Mouse (Mus musculus) B cell, adult (primary cell): ENCODE data around the gene Cacng5. TPM values are rescaled to one million over a fixed set of nuclear protein-coding genes. Genes with fewer than 3 reads are reported as not detected.

Experiments
- total RNA-seq: library from RNA; stranded (reverse); gene quantifications from 4 replicates; pipeline ENCODE4 v1.2.4, GENCODE M21; 2023; ENCODE audit not compliant: inconsistent age

The Cacng5 gene
- not detected in 4 replicates for total RNA-seq

GRCm38 (mm10) chr11:107914634-107915226 lies at the start of gene Cacng5:
TSS of gene Cacng5 (minus strand) at chr11:107915055.

Other genes starting within 250 kb of the Cacng5 start
- gene Cacng1, start 198.5 kb downstream of the Cacng5 start, total RNA-seq, result not detected in 4 replicates
- gene Cacng4, start 120.5 kb downstream of the Cacng5 start, total RNA-seq, result not detected in 4 replicates